Mouse (Mus musculus) midbrain, postnatal 0 days (tissue): ENCODE measurements at regions not wholly inside any gene's neighbourhood (a gene's known extent, or its start where the extent isn't known, plus 50 kb on each side); places are given as distances from the start of the nearest gene placed in this dataset.

Experiments used
- ATAC-seq: fragments of 200-750 bp; cut with Nextera tagmentation; 2 replicates; pipeline ENCODE4 v1.8.0; 2017; ENCODE audit warnings: moderate number of reproducible peaks, mild to moderate bottlenecking, moderate TSS enrichment, moderate library complexity; ENCODE audit not compliant: low FRiP score
- DNase-seq: peaks from one replicate; pipeline ENCODE4 v3.0.0-alpha.2; 2015; ENCODE audit warnings: low spot score
- H3K27ac ChIP-seq: fragments of 300-500 bp; sonication (generic); 2 replicates; pipeline ENCODE4 v1.5.1; 2014; ENCODE audit warnings: low read depth, mild to moderate bottlenecking, low read length, mixed read lengths
- H3K27me3 ChIP-seq: fragments of 300-500 bp; sonication (generic); 2 replicates; pipeline ENCODE4 v1.6.1; 2014; ENCODE audit warnings: low read length, control low read depth, mixed read lengths; ENCODE audit not compliant: insufficient read depth
- H3K36me3 ChIP-seq: fragments of 300-500 bp; sonication (generic); 2 replicates; pipeline ENCODE4 v1.6.1; 2014; ENCODE audit warnings: low read length, control low read depth, mixed read lengths; ENCODE audit not compliant: insufficient read depth
- H3K4me1 ChIP-seq: fragments of 300-500 bp; sonication (generic); 2 replicates; pipeline ENCODE4 v1.6.1; 2014; ENCODE audit warnings: mild to moderate bottlenecking, control low read depth, antibody characterized with exemption, low read length, mixed read lengths; ENCODE audit not compliant: insufficient read depth
- H3K4me2 ChIP-seq: fragments of 300-500 bp; sonication (generic); 2 replicates; pipeline ENCODE4 v1.6.1; 2014; ENCODE audit warnings: low read depth, mild to moderate bottlenecking, low read length, mixed read lengths; ENCODE audit not compliant: poor library complexity, severe bottlenecking
- H3K4me3 ChIP-seq: fragments of 300-500 bp; sonication (generic); 2 replicates; pipeline ENCODE4 v1.5.1; 2014; ENCODE audit warnings: low read depth, mild to moderate bottlenecking, low read length, moderate library complexity
- H3K9ac ChIP-seq: fragments of 300-500 bp; sonication (generic); replicated peaks from 2 replicates; pipeline ENCODE4 v1.6.1; 2014; ENCODE audit warnings: mild to moderate bottlenecking, low read length, moderate library complexity, mixed read lengths; ENCODE audit not compliant: poor library complexity, severe bottlenecking
- H3K9me3 ChIP-seq: fragments of 300-500 bp; sonication (generic); 2 replicates; pipeline ENCODE4 v1.6.1; 2016; ENCODE audit warnings: low read length, control low read depth
- CTCF ChIP-seq: IDR thresholded peaks from 2 replicates; pipeline ENCODE4 v1.5.1; 2016; ENCODE audit warnings: antibody characterized with exemption, mild to moderate bottlenecking
- WGBS: fragments of 180-500 bp; shearing (Covaris S2); extraction: QIAGEN DNeasy Blood & Tissue Kit; methylation state at CpG from one replicate; pipeline ENCODE4 v1.1.7; 2014; 5-methylcytosine and 5-hydroxymethylcytosine counted together

- Histone ChIP-seq H3K27ac (no peak overlapping the region), H3K4me3 (no peak overlapping the region), H3K9me3 (no peaks in the 10 kb centered on the region), H3K4me1 (no peaks in the 10 kb centered on the region), H3K36me3 (no peaks in the 10 kb centered on the region), H3K9ac (no peak overlapping the region), H3K27me3 (no peaks in the 10 kb centered on the region), H3K4me2 (no peak overlapping the region)
- DNase-seq (no peak), ATAC-seq (no peak)
- no peak for TF ChIP-seq CTCF
- 94% methylated on average over 3 of the region's 3 CpGs for WGBS
Measured at GRCm38 (mm10) chr7:133467579-133467978, 134.4 kb downstream of the Tex36 start.

- Histone ChIP-seq H3K36me3 (no peaks in the 10 kb centered on the region), H3K4me3 (no peak overlapping the region), H3K9me3 (no peaks in the 10 kb centered on the region), H3K4me2 (no peak overlapping the region), H3K4me1 (no peaks in the 10 kb centered on the region), H3K27me3 (no peaks in the 10 kb centered on the region), H3K9ac (no peak overlapping the region), H3K27ac (no peak overlapping the region)
- DNase-seq = no peak
- TF ChIP-seq CTCF = no peak
- 45% methylated on average over 7 of the region's 7 CpGs for WGBS
- no peak for ATAC-seq
Measured at GRCm38 (mm10) chr7:133459306-133459705, 142.7 kb downstream of the Tex36 start.

GRCm38 (mm10) chr7:133457436-133458324, 144.3 kb downstream of the Tex36 start:
- Histone ChIP-seq H3K4me3 (no peak overlapping the region), H3K27me3 (no peaks in the 10 kb centered on the region)

GRCm38 (mm10) chr7:133450246-133450645, 151.7 kb downstream of the Tex36 start:
- TF ChIP-seq CTCF = no peak
- Histone ChIP-seq H3K9me3 (no peaks in the 10 kb centered on the region), H3K4me3 (no peak overlapping the region), H3K9ac (no peak overlapping the region), H3K36me3 (no peaks in the 10 kb centered on the region), H3K27me3 (no peaks in the 10 kb centered on the region), H3K4me2 (no peak overlapping the region), H3K4me1 (no peaks in the 10 kb centered on the region), H3K27ac (no peak overlapping the region)
- ATAC-seq (no peak), DNase-seq (no peak)
- 88% methylated on average over 7 of the region's 7 CpGs for WGBS

More at GRCm38 (mm10) chr7:133457436-133458324, 144.3 kb downstream of the Tex36 start:
- no peak overlapping the region for H3K4me2 ChIP-seq
- 0 out of 2 replicates have a peak overlapping the region, but pooled peaks have one; percentile 26 for H3K27ac ChIP-seq
- WGBS = 53% methylated on average over 16 of the region's 16 CpGs
- DNase-seq = no peak
- H3K9me3 ChIP-seq = no peaks in the 10 kb centered on the region
- H3K4me1 ChIP-seq = no peaks in the 10 kb centered on the region
- H3K36me3 ChIP-seq = no peaks in the 10 kb centered on the region
- TF ChIP-seq CTCF = no peak
- H3K9ac ChIP-seq = no peak overlapping the region
- no peak for ATAC-seq

- 56% methylated on average over 2 of the region's 2 CpGs for WGBS
- no peak for TF ChIP-seq CTCF
Measured at GRCm38 (mm10) chr7:133447079-133447478, 154.9 kb downstream of the Tex36 start.

GRCm38 (mm10) chr7:133441661-133442060, 160.3 kb downstream of the Tex36 start:
- Histone ChIP-seq H3K9ac (no peak overlapping the region), H3K27ac (no peak overlapping the region), H3K4me3 (no peak overlapping the region), H3K27me3 (0 out of 2 replicates have a peak, but pooled peaks cover 3% of the 10 kb centered on the region), H3K4me1 (peaks cover 4% of the 10 kb centered on the region; the same call in 1 of the 2 replicates), H3K4me2 (no peak overlapping the region), H3K9me3 (no peaks in the 10 kb centered on the region), H3K36me3 (no peaks in the 10 kb centered on the region)
- no peak for ATAC-seq
- no peak for DNase-seq
- WGBS = 17% methylated on average over 4 of the region's 4 CpGs
- no peak for TF ChIP-seq CTCF

More at GRCm38 (mm10) chr7:133447079-133447478, 154.9 kb downstream of the Tex36 start:
- 0 out of 2 replicates have a peak, but pooled peaks cover 3% of the 10 kb centered on the region for H3K27me3 ChIP-seq
- no peaks in the 10 kb centered on the region for H3K4me1 ChIP-seq
- no peak overlapping the region for H3K27ac ChIP-seq
- no peak overlapping the region for H3K9ac ChIP-seq
- no peak overlapping the region for H3K4me2 ChIP-seq
- H3K9me3 ChIP-seq = no peaks in the 10 kb centered on the region
- H3K4me3 ChIP-seq = no peak overlapping the region
- no peaks in the 10 kb centered on the region for H3K36me3 ChIP-seq
- DNase-seq = no peak
- ATAC-seq = no peak
